Mouse (Mus musculus) MEL (cell line): Measurements from ENCODE around the gene Gm614. TPM values are rescaled to one million over a fixed set of nuclear protein-coding genes. Genes with fewer than 3 reads are reported as not detected.

Experiments
- DNase-seq: peaks from one replicate; pipeline ENCODE4 v3.0.0; 2011; ENCODE audit warnings: low read depth, low spot score
- H3K27ac ChIP-seq: 2 replicates; pipeline ENCODE4 v1.5.1; 2012; ENCODE audit warnings: low read depth, mild to moderate bottlenecking, control low read depth, low read length, moderate library complexity; ENCODE audit not compliant: control insufficient read depth
- H3K27me3 ChIP-seq, 2 experiments: fragments of 150-350 bp in 1 of 2; sonication (generic) in 1 of 2; 2 replicates each; pipeline ENCODE4 v1.6.1; 2012; ENCODE audit warnings: low read length in 2 of 2, mild to moderate bottlenecking in 2 of 2, improper control_type of control experiment in 1 of 2, moderate library complexity in 1 of 2; ENCODE audit not compliant: insufficient read depth in 2 of 2, control insufficient read depth in 1 of 2
- H3K36me3 ChIP-seq, 2 experiments: 2 replicates each; pipeline ENCODE4 v1.6.1; 2012 to 2014; ENCODE audit warnings: low read length in 2 of 2, improper control_type of control experiment in 1 of 2, inconsistent platforms in 1 of 2, mild to moderate bottlenecking in 1 of 2; ENCODE audit not compliant: insufficient read depth in 2 of 2, control insufficient read depth in 1 of 2
- H3K4me1 ChIP-seq, 2 experiments: fragments of 150-350 bp in 1 of 2; sonication (generic) in 1 of 2; 2 replicates each; pipeline ENCODE4 v1.6.1; 2012; ENCODE audit warnings: low read length in 2 of 2, improper control_type of control experiment in 1 of 2, mild to moderate bottlenecking in 1 of 2; ENCODE audit not compliant: insufficient read depth in 2 of 2, control insufficient read depth in 1 of 2
- H3K4me3 ChIP-seq, 2 experiments: fragments of 150-350 bp in 1 of 2; sonication (generic) in 1 of 2; 2 replicates each; pipeline ENCODE4 v1.5.1; 2012; ENCODE audit warnings: low read depth in 2 of 2, low read length in 2 of 2, mild to moderate bottlenecking in 2 of 2, moderate library complexity in 2 of 2, control low read depth in 1 of 2, improper control_type of control experiment in 1 of 2; ENCODE audit not compliant: control insufficient read depth in 1 of 2, insufficient read depth in 1 of 2
- H3K79me2 ChIP-seq: 2 replicates; pipeline ENCODE4 v1.6.1; 2012; ENCODE audit warnings: mild to moderate bottlenecking, low read length, moderate library complexity; ENCODE audit not compliant: control insufficient read depth, poor library complexity, insufficient read depth
- H3K9ac ChIP-seq: 2 replicates; pipeline ENCODE4 v1.6.1; 2012; ENCODE audit warnings: low read depth, mild to moderate bottlenecking, control low read depth, low read length, moderate library complexity; ENCODE audit not compliant: control insufficient read depth, poor library complexity, severe bottlenecking
- H3K9me3 ChIP-seq: fragments of 150-350 bp; sonication (generic); replicated peaks from 2 replicates; pipeline ENCODE4 v1.6.1; 2012; ENCODE audit warnings: mild to moderate bottlenecking, low read length, improper control_type of control experiment, moderate library complexity; ENCODE audit not compliant: insufficient read depth
- BHLHE40 ChIP-seq: IDR thresholded peaks from 2 replicates; pipeline ENCODE4 v1.6.1; 2012; ENCODE audit warnings: low read depth, mild to moderate bottlenecking, inconsistent platforms, low read length, improper control_type of control experiment, borderline replicate concordance
- CHD2 ChIP-seq: IDR thresholded peaks from 2 replicates; pipeline ENCODE4 v1.6.1; 2011; ENCODE audit warnings: low read length, improper control_type of control experiment
- CTCF ChIP-seq, 3 experiments: IDR thresholded peaks in 2 of 3; conservative IDR thresholded peaks in 1 of 3; 2 replicates each; pipeline ENCODE4 v1.5.1; 2011 to 2012; ENCODE audit warnings: low read length in 3 of 3, low read depth in 2 of 3, mild to moderate bottlenecking in 2 of 3, improper control_type of control experiment in 1 of 3, inconsistent platforms in 1 of 3, mixed read lengths in 1 of 3, moderate library complexity in 1 of 3; ENCODE audit not compliant: control insufficient read depth in 1 of 3, insufficient read depth in 1 of 3, poor library complexity in 1 of 3, severe bottlenecking in 1 of 3
- E2F4 ChIP-seq: IDR thresholded peaks from 2 replicates; pipeline ENCODE4 v1.6.1; 2011; ENCODE audit warnings: low read depth, low read length, improper control_type of control experiment, borderline replicate concordance
- ELF1 ChIP-seq: IDR thresholded peaks from 2 replicates; pipeline ENCODE4 v1.6.1; 2014; ENCODE audit warnings: low read depth, mild to moderate bottlenecking, inconsistent platforms, low read length, improper control_type of control experiment, moderate library complexity
- EP300 ChIP-seq, 2 experiments: IDR thresholded peaks; 2 replicates each; pipeline ENCODE4 v1.6.1; 2011; ENCODE audit warnings: improper control_type of control experiment in 2 of 2, low read length in 2 of 2, low read depth in 1 of 2, mild to moderate bottlenecking in 1 of 2
- ETS1 ChIP-seq: IDR thresholded peaks from 2 replicates; pipeline ENCODE4 v1.6.1; 2012; ENCODE audit warnings: low read depth, mild to moderate bottlenecking, inconsistent platforms, low read length, improper control_type of control experiment, moderate library complexity
- GABPA ChIP-seq: IDR thresholded peaks from 2 replicates; pipeline ENCODE4 v1.6.1; 2012; ENCODE audit warnings: low read depth, mild to moderate bottlenecking, inconsistent platforms, low read length, improper control_type of control experiment, moderate library complexity
- GATA1 ChIP-seq: IDR thresholded peaks from 2 replicates; pipeline ENCODE4 v1.6.1; 2011; ENCODE audit warnings: low read depth, low read length, improper control_type of control experiment
- MAFK ChIP-seq: IDR thresholded peaks from 2 replicates; pipeline ENCODE4 v1.6.1; 2011; ENCODE audit warnings: low read depth, mild to moderate bottlenecking, low read length, improper control_type of control experiment, borderline replicate concordance
- MAX ChIP-seq: IDR thresholded peaks from 2 replicates; pipeline ENCODE4 v1.6.1; 2011; ENCODE audit warnings: low read length, improper control_type of control experiment
- MAZ ChIP-seq: IDR thresholded peaks from 2 replicates; pipeline ENCODE4 v1.6.1; 2012; ENCODE audit warnings: low read depth, mild to moderate bottlenecking, inconsistent platforms, low read length, improper control_type of control experiment
- MEF2A ChIP-seq: IDR thresholded peaks from 2 replicates; pipeline ENCODE4 v1.6.1; 2014; ENCODE audit warnings: low read depth, mild to moderate bottlenecking, inconsistent platforms, low read length, improper control_type of control experiment; ENCODE audit not compliant: poor library complexity, insufficient replicate concordance, severe bottlenecking; ENCODE audit errors: extremely low read depth
- MXI1 ChIP-seq: IDR thresholded peaks from 2 replicates; pipeline ENCODE4 v1.6.1; 2011; ENCODE audit warnings: mild to moderate bottlenecking, low read depth, low read length, improper control_type of control experiment
- MYB ChIP-seq: IDR thresholded peaks from 2 replicates; pipeline ENCODE4 v1.6.1; 2011; ENCODE audit warnings: mild to moderate bottlenecking, low read depth, low read length, improper control_type of control experiment
- MYC ChIP-seq: IDR thresholded peaks from 2 replicates; pipeline ENCODE4 v1.6.1; 2011; ENCODE audit warnings: low read depth, mild to moderate bottlenecking, low read length, improper control_type of control experiment, moderate library complexity
- NELFE ChIP-seq: IDR thresholded peaks from 2 replicates; pipeline ENCODE4 v1.6.1; 2011; ENCODE audit warnings: low read depth, low read length, improper control_type of control experiment
- POLR2A ChIP-seq, 2 experiments: IDR thresholded peaks; 2 replicates each; pipeline ENCODE4 v1.6.1; 2011 to 2012; ENCODE audit warnings: low read length in 2 of 2, mild to moderate bottlenecking in 2 of 2, control low read depth in 1 of 2, improper control_type of control experiment in 1 of 2, low read depth in 1 of 2, moderate library complexity in 1 of 2; ENCODE audit not compliant: control insufficient read depth in 1 of 2, insufficient read depth in 1 of 2, poor library complexity in 1 of 2
- POLR2AphosphoS5 ChIP-seq: IDR thresholded peaks from 2 replicates; pipeline ENCODE4 v1.6.1; 2012; ENCODE audit warnings: low read depth, borderline replicate concordance, mild to moderate bottlenecking, inconsistent platforms, low read length, moderate library complexity, mixed read lengths
- RCOR1 ChIP-seq: IDR thresholded peaks from 2 replicates; pipeline ENCODE4 v1.6.1; 2012; ENCODE audit warnings: low read depth, mild to moderate bottlenecking, inconsistent platforms, low read length, improper control_type of control experiment
- SIN3A ChIP-seq: IDR thresholded peaks from 2 replicates; pipeline ENCODE4 v1.6.1; 2012; ENCODE audit warnings: low read length, improper control_type of control experiment, inconsistent platforms
- SMC3 ChIP-seq: IDR thresholded peaks from 2 replicates; pipeline ENCODE4 v1.6.1; 2011; ENCODE audit warnings: low read depth, low read length, improper control_type of control experiment
- TAL1 ChIP-seq: IDR thresholded peaks from 2 replicates; pipeline ENCODE4 v1.6.1; 2012; ENCODE audit warnings: mild to moderate bottlenecking, inconsistent platforms, low read length, moderate library complexity, mixed read lengths
- TCF12 ChIP-seq: IDR thresholded peaks from 2 replicates; pipeline ENCODE4 v1.6.1; 2014; ENCODE audit warnings: low read depth, mild to moderate bottlenecking, inconsistent platforms, low read length, improper control_type of control experiment, moderate library complexity
- UBTF ChIP-seq: IDR thresholded peaks from 2 replicates; pipeline ENCODE4 v1.6.1; 2012; ENCODE audit warnings: low read depth, mild to moderate bottlenecking, inconsistent platforms, low read length, improper control_type of control experiment, moderate library complexity, borderline replicate concordance; ENCODE audit not compliant: insufficient read depth
- USF1 ChIP-seq: IDR thresholded peaks from 2 replicates; pipeline ENCODE4 v1.6.1; 2014; ENCODE audit warnings: low read depth, mild to moderate bottlenecking, inconsistent platforms, low read length, improper control_type of control experiment, moderate library complexity
- USF2 ChIP-seq, 2 experiments: IDR thresholded peaks; 2 replicates each; pipeline ENCODE4 v1.6.1; 2011 to 2012; ENCODE audit warnings: improper control_type of control experiment in 2 of 2, low read length in 2 of 2, borderline replicate concordance in 1 of 2, inconsistent platforms in 1 of 2, low read depth in 1 of 2, mild to moderate bottlenecking in 1 of 2; ENCODE audit not compliant: insufficient read depth in 1 of 2
- ZC3H11A ChIP-seq: IDR thresholded peaks from 2 replicates; pipeline ENCODE4 v1.6.1; 2012; ENCODE audit warnings: low read depth, mild to moderate bottlenecking, inconsistent platforms, low read length, improper control_type of control experiment
- ZKSCAN1 ChIP-seq: IDR thresholded peaks from 2 replicates; pipeline ENCODE4 v1.6.1; 2012; ENCODE audit warnings: low read depth, mild to moderate bottlenecking, inconsistent platforms, low read length, improper control_type of control experiment, moderate library complexity
- ZNF384 ChIP-seq: IDR thresholded peaks from 2 replicates; pipeline ENCODE4 v1.6.1; 2012; ENCODE audit warnings: low read depth, mild to moderate bottlenecking, inconsistent platforms, low read length, improper control_type of control experiment
- polyA plus RNA-seq, 2 experiments: library from polyadenylated mRNA; stranded (reverse) in 1 of 2; unstranded in 1 of 2; fragments of >175 nt in 1 of 2; fragments of >200 nt in 1 of 2; gene quantifications; 2 replicates each; pipeline versions ENCODE4 v1.2.1 to v1.2.4; 2012; ENCODE audit warnings: low replicate concordance in 2 of 2, low read depth in 1 of 2; ENCODE audit not compliant: insufficient read length in 2 of 2, insufficient read depth in 1 of 2, missing spikeins in 1 of 2
- total RNA-seq: library from RNA; depleted of rRNA; stranded (reverse); fragments of 300-350 nt; gene quantifications from 2 replicates; pipeline ENCODE4 v1.2.3, GENCODE M21; 2012

Gene Gm614
- total and polyA plus RNA-seq, 3 experiments, result not detected

DNA sequence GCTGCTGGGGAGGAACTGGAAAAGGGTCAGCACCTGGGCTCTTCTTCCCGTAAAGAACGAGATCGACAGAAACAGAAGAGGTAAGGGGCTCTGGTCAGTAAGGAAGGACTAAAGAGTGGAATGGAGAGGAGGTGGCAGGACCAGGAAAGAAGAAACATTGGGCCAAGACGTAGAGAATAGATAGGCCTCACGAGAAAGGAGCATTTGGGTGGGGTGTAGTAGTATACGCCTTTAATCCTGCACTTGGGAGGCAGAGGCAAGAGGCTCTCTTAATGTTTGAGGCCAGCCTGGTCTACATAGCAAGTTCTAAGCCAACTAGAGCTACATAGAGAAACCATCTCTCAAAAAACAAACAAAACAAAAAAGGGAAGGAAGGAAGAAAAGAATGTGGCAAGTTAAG is 24.6 kb upstream of the Gm614 start:
- H3K9ac ChIP-seq, result no peak overlapping the region
- no peak for DNase-seq
- no peak overlapping the region for H3K4me3 ChIP-seq
- H3K4me1 ChIP-seq, result peaks cover 23 to 30% of the 10 kb centered on the region in 2 experiments
- no peaks in the 10 kb centered on the region for H3K79me2 ChIP-seq
- peak overlapping the region; percentile 86 for H3K27ac ChIP-seq
- TF ChIP-seq EP300 (IDR thresholded peaks at IDR 0.05; ENCODE audit: low read depth in 1 of 2, low read length in 2 of 2) (no peak), ELF1 (no peak), MAZ (no peak), POLR2AphosphoS5 (no peak), ZNF384 (no peak), SMC3 (no peak), MYB (no peak), ETS1 (no peak), USF2 (IDR thresholded peaks at IDR 0.05; ENCODE audit: borderline replicate concordance in 1 of 2, insufficient read depth in 1 of 2, low read depth in 1 of 2, low read length in 2 of 2) (no peak), TAL1 (no peak), POLR2A (IDR thresholded peaks at IDR 0.05; ENCODE audit: control insufficient read depth in 1 of 2, insufficient read depth in 1 of 2, low read depth in 1 of 2, low read length in 2 of 2, poor library complexity in 1 of 2) (no peak)
- H3K9me3 ChIP-seq, result no peaks in the 10 kb centered on the region
- peaks cover 15 to 36% of the 10 kb centered on the region in 2 experiments for H3K36me3 ChIP-seq
- no peaks in the 10 kb centered on the region for H3K27me3 ChIP-seq

DNA sequence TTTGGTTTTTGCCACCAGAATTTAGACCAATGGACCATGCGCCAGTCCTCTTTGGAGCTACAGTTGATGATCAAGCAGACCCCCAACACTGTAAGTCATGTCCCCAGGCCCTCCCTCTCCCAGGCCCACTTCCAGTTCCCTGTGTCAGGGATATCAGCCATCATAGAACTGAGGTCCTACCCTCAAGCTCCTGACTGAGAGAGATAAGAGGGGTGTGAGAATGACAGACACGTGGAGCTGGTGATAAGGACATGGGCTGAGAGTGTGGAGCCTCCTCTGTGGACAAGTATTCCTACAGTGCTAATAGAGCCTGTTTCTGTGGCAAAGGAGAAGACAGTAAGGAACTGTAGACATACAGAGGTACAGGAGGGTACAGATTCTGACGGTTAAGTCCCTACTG is 23.8 kb upstream of the Gm614 start:
- TF ChIP-seq UBTF, result no peak
- TF ChIP-seq MYB, result no peak
- TF ChIP-seq GABPA, result no peak
- peak; percentile 68 for TF ChIP-seq USF1
- TF ChIP-seq MXI1, result peak; percentile 88
- peak; percentile 85 for TF ChIP-seq ETS1
- no peak for TF ChIP-seq ZKSCAN1
- TF ChIP-seq SMC3, result no peak
- no peak for TF ChIP-seq CHD2
- TF ChIP-seq CTCF (IDR thresholded peaks at IDR 0.05 in 2 of 3, conservative IDR thresholded peaks at IDR 0.05 in 1 of 3; ENCODE audit: control insufficient read depth in 1 of 3, insufficient read depth in 1 of 3, low read depth in 2 of 3, low read length in 3 of 3, poor library complexity in 1 of 3, severe bottlenecking in 1 of 3), result no peak
- TF ChIP-seq MAZ, result peak; percentile 78; the same call in 1 of the 2 replicates
- no peak for TF ChIP-seq ZC3H11A
- no peak for TF ChIP-seq MAFK
- TF ChIP-seq SIN3A, result peak; percentile 75
- TF ChIP-seq TCF12, result peak; percentile 97
- TF ChIP-seq POLR2A (IDR thresholded peaks at IDR 0.05; ENCODE audit: control insufficient read depth in 1 of 2, insufficient read depth in 1 of 2, low read depth in 1 of 2, low read length in 2 of 2, poor library complexity in 1 of 2), result no peak
- TF ChIP-seq E2F4, result no peak
- peak; percentile 96 for TF ChIP-seq GATA1
- peak; percentile 85 for TF ChIP-seq MAX
- TF ChIP-seq MEF2A, result no peak
- no peak for TF ChIP-seq NELFE
- peak; percentile 85 for TF ChIP-seq MYC
- TF ChIP-seq ELF1, result no peak
- peak; percentile 97 for TF ChIP-seq TAL1
- TF ChIP-seq RCOR1, result peak; percentile 85
- peak; percentile 90 to 93 for TF ChIP-seq EP300 (IDR thresholded peaks at IDR 0.05; ENCODE audit: low read depth in 1 of 2, low read length in 2 of 2)
- peak; percentile 87; the same call in 1 of the 2 replicates for TF ChIP-seq BHLHE40
- H3K27ac ChIP-seq, result peak overlapping the region; percentile 86
- no peak overlapping the region for H3K4me3 ChIP-seq
- no peaks in the 10 kb centered on the region for H3K27me3 ChIP-seq
- peaks cover 23 to 30% of the 10 kb centered on the region in 2 experiments for H3K4me1 ChIP-seq
- peaks cover 13 to 36% of the 10 kb centered on the region in 2 experiments for H3K36me3 ChIP-seq
- no peaks in the 10 kb centered on the region for H3K79me2 ChIP-seq
- H3K9ac ChIP-seq, result no peak overlapping the region
- DNase-seq, result peak; percentile 85
- H3K9me3 ChIP-seq, result no peaks in the 10 kb centered on the region
